Mouse (Mus musculus): ENCODE data around the gene Olfr1322. TPM values are rescaled to one million over a fixed set of nuclear protein-coding genes. Genes with fewer than 3 reads are reported as not detected.

Gene Olfr1322
- not detected in 2 replicates for polyA plus RNA-seq (2015; fragmentation: Nextera tagmentation; extraction: Ambion mirVana)

GRCm38 (mm10) chrX:49891383-49891782 is at the start of gene Olfr1322:
TSS of gene Olfr1322 (minus strand) at chrX:49891483.

Other genes starting within 250 kb of the Olfr1322 start
- not detected in 2 replicates for gene Olfr1320, start 219.2 kb downstream of the Olfr1322 start, polyA plus RNA-seq (2015; fragmentation: Nextera tagmentation; extraction: Ambion mirVana)
- gene Olfr1321, start 156.4 kb downstream of the Olfr1322 start, polyA plus RNA-seq (2015; fragmentation: Nextera tagmentation; extraction: Ambion mirVana) = not detected in 2 replicates
- 1.6 and 1.9 TPM in 2 replicates for gene Igsf1, start 93.7 kb downstream of the Olfr1322 start, polyA plus RNA-seq (2015; fragmentation: Nextera tagmentation; extraction: Ambion mirVana)
- gene Olfr1323, start 127.9 kb upstream of the Olfr1322 start, polyA plus RNA-seq (2015; fragmentation: Nextera tagmentation; extraction: Ambion mirVana) = not detected in 2 replicates